Mouse (Mus musculus): ENCODE measurements around the gene Sgsm3.

- TF ChIP-seq CTCF (IDR thresholded peaks at IDR 0.05; ENCODE audit: low read depth), result no peak
- TF ChIP-seq EP300 (IDR thresholded peaks at IDR 0.05; ENCODE audit: low read depth), result no peak
Measured at GRCm38 (mm10) chr15:80928811-80929355, 48.7 kb upstream of the Sgsm3 start.

All from liver, postnatal 0 days (tissue).